Mouse (Mus musculus) kidney, adult 2 months (tissue): Measurements from ENCODE around the gene Zan. TPM values are rescaled to one million over a fixed set of nuclear protein-coding genes. Genes with fewer than 3 reads are reported as not detected.

ENCODE experiments used
- DNase-seq: peaks from one replicate; pipeline ENCODE4 v3.0.0; 2021
- H3K27ac ChIP-seq: fragments of 200-500 bp; 2 replicates; pipeline ENCODE4 v1.5.1; 2012; ENCODE audit warnings: low read depth, low read length, control low read depth, inconsistent platforms; ENCODE audit not compliant: insufficient read depth
- H3K27me3 ChIP-seq: fragments of 200-500 bp; replicated peaks from 2 replicates; pipeline ENCODE4 v1.6.1; 2012; ENCODE audit warnings: mild to moderate bottlenecking, moderate library complexity, low read length, inconsistent platforms; ENCODE audit not compliant: control insufficient read depth, insufficient read depth
- H3K36me3 ChIP-seq: fragments of 200-500 bp; 2 replicates; pipeline ENCODE4 v1.6.1; 2012; ENCODE audit warnings: mild to moderate bottlenecking, moderate library complexity, low read length, inconsistent platforms; ENCODE audit not compliant: control insufficient read depth, insufficient read depth
- H3K4me1 ChIP-seq: fragments of 200-500 bp; 2 replicates; pipeline ENCODE4 v1.6.1; 2011; ENCODE audit warnings: low read length; ENCODE audit not compliant: control insufficient read depth, insufficient read depth
- H3K4me3 ChIP-seq: fragments of 200-500 bp; 2 replicates; pipeline ENCODE4 v1.5.1; 2011; ENCODE audit warnings: mild to moderate bottlenecking, low read depth, low read length, control low read depth; ENCODE audit not compliant: insufficient read depth
- CTCF ChIP-seq: fragments of 200-500 bp; conservative IDR thresholded peaks from 2 replicates; pipeline ENCODE4 v1.5.1; 2011; ENCODE audit warnings: low read depth, mild to moderate bottlenecking, control low read depth, low read length, moderate library complexity, mixed read lengths; ENCODE audit not compliant: insufficient read depth, insufficient read length
- POLR2A ChIP-seq: fragments of 200-500 bp; IDR thresholded peaks from one replicate; pipeline ENCODE4 v1.6.1; 2011; ENCODE audit warnings: low read depth, low read length, control low read depth
- WGBS: fragments of 180-500 bp; shearing (Covaris S2); methylation state at CpG from one replicate; pipeline ENCODE4 v1.1.7; 2018; 5-methylcytosine and 5-hydroxymethylcytosine counted together
- polyA plus RNA-seq: library from polyadenylated mRNA; depleted of rRNA; stranded (reverse); fragments of >200 nt; gene quantifications from 2 replicates; pipeline ENCODE4 v1.2.3, GENCODE M21; 2012

Zan gene
- polyA plus RNA-seq, 1 experiment, result 0.16 TPM

DNA sequence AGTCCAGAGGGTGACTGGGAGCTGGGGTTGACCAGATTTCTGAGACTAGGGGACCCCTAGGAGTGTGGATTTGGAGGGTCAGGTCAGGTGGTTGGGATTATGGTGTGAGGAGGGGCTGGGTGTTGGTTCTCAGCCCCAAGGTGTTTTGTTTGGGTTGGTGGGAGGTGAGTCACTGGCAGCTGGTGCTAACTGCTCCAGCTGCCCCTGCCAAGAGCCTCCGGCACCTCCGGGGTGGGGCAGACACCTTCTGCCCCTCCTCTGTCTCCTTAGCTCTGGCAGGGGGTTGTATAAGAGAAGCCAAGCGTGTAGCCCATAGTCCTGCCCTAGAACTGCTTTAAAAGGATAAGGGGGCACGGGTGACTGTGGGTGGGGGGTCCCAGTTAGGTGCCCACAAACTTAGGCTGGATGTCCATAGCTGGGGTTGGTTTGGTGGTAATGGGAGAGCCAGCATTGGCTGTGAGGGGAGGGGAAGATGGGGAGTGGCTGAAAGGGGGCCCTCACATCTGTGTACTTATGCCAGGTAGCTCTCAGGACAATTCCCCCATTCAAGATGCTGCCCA is 102.3 kb downstream of the Zan start:
- DNase-seq, result no peak
- no peak overlapping the region for H3K4me3 ChIP-seq
- H3K4me1 ChIP-seq, result peaks cover 6% of the 10 kb centered on the region; the same call in 1 of the 2 replicates
- H3K27me3 ChIP-seq, result no peaks in the 10 kb centered on the region
- no peak overlapping the region for H3K27ac ChIP-seq
- H3K36me3 ChIP-seq, result peaks cover 8% of the 10 kb centered on the region
- TF ChIP-seq CTCF, result no peak
- no peak for TF ChIP-seq POLR2A
- 69% methylated on average over 4 of the region's 4 CpGs for WGBS

DNA sequence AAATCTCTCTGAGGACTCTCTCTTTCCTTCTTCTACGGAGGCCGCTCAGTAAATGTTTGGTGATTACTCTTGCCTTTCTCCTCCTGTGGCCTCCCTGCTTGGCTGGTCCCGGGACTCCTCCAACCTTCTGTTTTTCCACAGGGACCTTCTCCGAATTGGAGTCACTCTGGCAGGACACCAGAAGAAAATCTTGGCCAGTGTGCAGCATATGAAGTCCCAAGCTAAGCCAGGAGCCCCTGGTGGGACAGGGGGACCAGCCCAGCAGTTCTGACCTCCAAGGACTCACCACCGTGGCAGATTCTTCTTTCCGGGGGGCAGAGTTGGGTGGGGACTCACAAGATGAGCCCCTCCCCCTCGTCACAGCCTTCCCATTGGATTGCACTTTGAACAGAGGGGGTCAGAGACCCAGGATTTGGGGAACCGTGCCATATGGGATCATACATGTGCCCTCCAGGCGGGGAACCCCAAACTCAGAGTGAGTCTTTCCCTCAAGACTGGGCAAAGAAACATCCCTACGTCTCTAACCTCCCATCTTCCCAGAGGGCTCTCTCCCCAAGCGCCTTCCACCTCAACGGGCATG is 103.4 kb downstream of the Zan start:
- no peak for TF ChIP-seq CTCF
- TF ChIP-seq POLR2A, result no peak
- H3K27me3 ChIP-seq, result no peaks in the 10 kb centered on the region
- peaks cover 6% of the 10 kb centered on the region; the same call in 1 of the 2 replicates for H3K4me1 ChIP-seq
- DNase-seq, result peak; percentile 25
- H3K36me3 ChIP-seq, result peaks cover 8% of the 10 kb centered on the region
- peak overlapping the region; percentile 32; the same call in 1 of the 2 replicates for H3K27ac ChIP-seq
- no peak overlapping the region for H3K4me3 ChIP-seq
- WGBS, result 67% methylated on average over 12 of the region's 12 CpGs

DNA sequence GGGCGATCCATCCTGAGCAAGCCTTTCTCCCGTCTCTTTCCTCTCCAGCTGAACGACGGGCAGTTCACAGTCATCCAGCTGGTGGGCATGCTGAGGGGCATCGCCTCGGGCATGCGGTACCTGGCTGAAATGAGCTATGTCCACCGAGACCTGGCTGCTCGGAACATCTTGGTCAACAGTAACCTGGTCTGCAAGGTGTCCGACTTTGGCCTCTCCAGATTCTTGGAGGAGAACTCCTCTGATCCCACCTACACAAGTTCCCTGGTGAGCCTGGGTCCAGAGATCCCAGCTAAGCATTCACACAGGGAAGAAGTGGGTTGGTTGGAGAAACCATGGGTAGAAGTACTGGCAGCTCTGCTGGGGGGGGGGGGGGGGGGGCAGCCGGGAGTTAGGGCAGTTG is 107.2 kb downstream of the Zan start:
- Histone ChIP-seq H3K27ac (no peak overlapping the region), H3K4me1 (no peaks in the 10 kb centered on the region), H3K4me3 (no peak overlapping the region), H3K36me3 (peaks cover 14% of the 10 kb centered on the region), H3K27me3 (no peaks in the 10 kb centered on the region)
- TF ChIP-seq POLR2A, result no peak
- no peak for TF ChIP-seq CTCF
- no peak for DNase-seq
- 91% methylated on average over 11 of the region's 11 CpGs for WGBS

DNA sequence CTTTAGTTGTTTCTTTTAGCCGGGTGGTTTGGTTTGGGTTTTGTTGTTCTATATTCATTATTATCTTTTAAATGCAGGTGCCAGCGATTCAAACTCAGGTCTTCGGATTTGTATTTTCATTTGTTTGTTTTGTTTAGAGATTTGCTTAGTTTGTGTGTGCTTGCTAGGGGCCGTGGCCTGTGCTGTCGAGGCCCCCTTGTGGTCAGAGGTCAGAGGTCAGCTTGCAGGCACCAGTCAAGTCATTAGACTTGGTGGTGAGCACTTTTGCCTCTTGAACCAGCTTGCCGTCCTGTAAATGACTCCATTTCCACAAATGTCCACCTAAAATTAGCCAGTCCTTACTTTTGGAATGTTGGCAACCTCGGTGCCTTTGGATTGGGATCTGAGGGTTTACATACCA is 118.5 kb downstream of the Zan start:
- peak; percentile 42 for DNase-seq
- Histone ChIP-seq H3K27me3 (no peaks in the 10 kb centered on the region), H3K36me3 (peaks cover 10% of the 10 kb centered on the region), H3K27ac (no peak overlapping the region), H3K4me3 (no peak overlapping the region), H3K4me1 (no peaks in the 10 kb centered on the region)
- 0 out of 2 replicates have a peak, but pooled peaks have one; percentile 26 for TF ChIP-seq CTCF
- TF ChIP-seq POLR2A, result no peak
- 33% methylated on average over 7 of the region's 7 CpGs for WGBS

DNA sequence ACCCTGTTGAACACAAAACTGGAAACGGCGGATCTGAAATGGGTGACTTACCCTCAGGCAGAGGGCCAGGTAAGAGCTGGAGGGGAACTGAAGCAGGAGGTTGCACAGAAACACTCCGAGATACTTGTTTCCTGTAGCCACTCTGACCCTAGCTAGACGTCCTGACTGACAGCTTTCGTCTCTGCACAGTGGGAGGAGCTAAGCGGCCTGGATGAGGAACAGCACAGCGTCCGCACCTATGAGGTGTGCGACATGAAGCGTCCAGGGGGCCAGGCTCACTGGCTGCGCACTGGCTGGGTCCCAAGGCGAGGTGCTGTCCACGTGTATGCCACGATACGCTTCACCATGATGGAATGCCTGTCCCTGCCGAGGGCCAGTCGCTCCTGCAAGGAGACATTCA is 122.8 kb downstream of the Zan start:
- H3K36me3 ChIP-seq, result peaks cover 3% of the 10 kb centered on the region; the same call in 1 of the 2 replicates
- H3K4me1 ChIP-seq, result peaks cover 10% of the 10 kb centered on the region; the same call in 1 of the 2 replicates
- 69% methylated on average over 17 of the region's 17 CpGs for WGBS
- no peak overlapping the region for H3K27ac ChIP-seq
- no peaks in the 10 kb centered on the region for H3K27me3 ChIP-seq
- TF ChIP-seq POLR2A (no peak), CTCF (no peak)
- no peak overlapping the region for H3K4me3 ChIP-seq
- no peak for DNase-seq

DNA sequence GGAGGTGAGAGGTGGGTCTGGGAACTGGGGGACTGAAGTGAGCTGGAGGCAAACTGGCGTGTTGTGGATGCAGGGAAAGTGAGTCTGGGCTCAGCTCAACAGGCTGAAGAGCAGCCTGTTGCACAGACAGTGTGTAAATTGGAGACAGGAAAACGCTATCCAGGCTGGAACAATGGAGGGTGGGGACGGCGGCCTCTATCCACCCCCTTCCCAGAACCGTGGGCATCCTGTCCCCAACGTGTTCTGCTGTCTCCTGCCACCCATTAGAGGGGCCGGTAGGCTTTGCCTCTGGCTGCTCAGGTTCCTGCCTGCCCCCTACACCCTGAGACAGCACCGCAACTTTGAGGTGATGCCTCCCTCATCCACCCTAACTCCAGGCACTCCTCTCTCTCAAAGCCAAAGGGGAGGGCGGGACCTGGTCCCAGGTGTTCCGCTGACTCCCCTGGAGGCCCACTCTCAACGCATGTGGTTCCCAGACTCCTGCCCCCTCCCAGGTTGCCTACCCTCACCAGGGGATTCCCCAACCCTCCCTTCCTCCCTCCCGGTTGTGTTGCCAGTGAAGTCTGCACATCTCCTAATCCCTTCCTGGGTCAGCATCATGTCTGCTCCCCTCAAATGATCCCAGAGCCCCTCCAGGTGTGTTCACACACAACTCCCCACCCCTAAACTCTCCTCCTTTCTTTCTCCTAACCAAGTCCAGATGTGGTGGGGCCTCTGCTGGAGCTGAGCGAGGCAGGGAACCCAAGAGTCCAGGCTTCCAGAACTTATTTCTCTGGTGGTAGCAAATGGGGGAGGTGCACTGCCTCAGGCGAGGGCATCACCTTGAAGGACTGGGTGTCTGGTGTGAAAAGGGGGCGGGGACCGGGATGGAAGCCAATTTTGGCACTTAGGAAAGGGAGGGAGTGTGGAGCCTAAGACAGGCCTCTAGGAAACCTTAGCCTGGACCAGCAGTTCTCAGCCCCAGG is 124.6 kb downstream of the Zan start:
- peak; percentile 83 for DNase-seq
- peak overlapping the region; percentile 70 for H3K4me3 ChIP-seq
- no peak for TF ChIP-seq CTCF
- TF ChIP-seq POLR2A, result peak; percentile 44
- 24% methylated on average over 16 of the region's 16 CpGs for WGBS
- H3K27ac ChIP-seq, result peak overlapping the region; percentile 72
- peaks cover 17% of the 10 kb centered on the region; the same call in 1 of the 2 replicates for H3K4me1 ChIP-seq
- 0 out of 2 replicates have a peak, but pooled peaks cover 1% of the 10 kb centered on the region for H3K36me3 ChIP-seq
- no peaks in the 10 kb centered on the region for H3K27me3 ChIP-seq

DNA sequence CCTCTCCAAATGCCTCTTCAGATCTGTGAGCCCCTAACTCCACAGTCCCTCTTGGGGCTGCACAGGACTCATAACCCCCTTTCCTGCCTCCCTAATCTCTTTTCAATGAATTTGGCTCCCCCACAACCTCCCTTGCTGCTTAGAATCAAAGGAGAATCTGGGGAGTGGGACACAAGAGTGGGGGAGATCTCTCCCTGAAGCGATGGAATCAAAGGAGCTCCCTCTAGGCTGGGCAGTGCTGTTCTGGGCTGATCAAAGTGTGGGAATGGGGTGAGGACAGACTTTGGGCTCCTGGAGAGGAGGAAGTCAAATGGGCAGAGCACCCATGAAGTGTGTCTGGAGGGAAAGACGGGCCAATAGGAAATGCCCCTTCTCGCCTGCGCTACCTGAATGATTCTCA is 125.5 kb downstream of the Zan start:
- Histone ChIP-seq H3K4me1 (peaks cover 17% of the 10 kb centered on the region; the same call in 1 of the 2 replicates), H3K27me3 (no peaks in the 10 kb centered on the region), H3K36me3 (0 out of 2 replicates have a peak, but pooled peaks cover 1% of the 10 kb centered on the region), H3K27ac (peak overlapping the region; percentile 72), H3K4me3 (peak overlapping the region; percentile 70)
- WGBS, result 30% methylated on average over 4 of the region's 4 CpGs
- no peak for TF ChIP-seq CTCF
- TF ChIP-seq POLR2A, result no peak
- no peak for DNase-seq
